Mouse (Mus musculus) neural tube, embryonic 10.5 days (tissue): Measurements from ENCODE around the gene Gpsm2.
A peak's percentile ranks its signal among the peaks of the same experiment; 100 is the strongest.
"Not testable (repeated sequence)": the region's sequence is repeated elsewhere in the genome, so short reads cannot be mapped to it uniquely, and the experiment has no call there.

Experiments
- DNase-seq: peaks from one replicate; pipeline ENCODE4 v3.0.0-alpha.2; 2017; ENCODE audit warnings: low spot score; ENCODE audit errors: extremely low spot score

The Gpsm2 gene

DNA sequence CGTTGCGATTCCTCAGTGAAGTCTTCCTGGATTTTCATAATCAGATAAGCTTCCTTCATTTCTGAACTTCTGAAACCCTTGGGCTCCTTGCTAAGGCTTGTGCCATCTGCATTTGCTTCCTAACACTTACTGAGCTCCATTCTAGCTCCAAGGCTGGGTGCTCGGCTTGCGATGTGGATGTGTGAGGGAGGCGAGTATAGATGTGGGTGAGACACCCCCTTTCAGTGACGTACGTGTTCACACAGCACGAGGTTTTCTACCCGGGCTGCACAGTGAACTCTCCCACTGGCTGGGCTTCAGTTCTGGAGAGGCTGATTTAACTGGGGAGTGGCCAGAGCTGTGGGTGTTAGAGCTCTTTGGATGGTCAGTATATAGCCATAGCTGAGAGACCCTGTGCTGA is 63.5 kb downstream of the Gpsm2 start:
- no peak for DNase-seq

DNA sequence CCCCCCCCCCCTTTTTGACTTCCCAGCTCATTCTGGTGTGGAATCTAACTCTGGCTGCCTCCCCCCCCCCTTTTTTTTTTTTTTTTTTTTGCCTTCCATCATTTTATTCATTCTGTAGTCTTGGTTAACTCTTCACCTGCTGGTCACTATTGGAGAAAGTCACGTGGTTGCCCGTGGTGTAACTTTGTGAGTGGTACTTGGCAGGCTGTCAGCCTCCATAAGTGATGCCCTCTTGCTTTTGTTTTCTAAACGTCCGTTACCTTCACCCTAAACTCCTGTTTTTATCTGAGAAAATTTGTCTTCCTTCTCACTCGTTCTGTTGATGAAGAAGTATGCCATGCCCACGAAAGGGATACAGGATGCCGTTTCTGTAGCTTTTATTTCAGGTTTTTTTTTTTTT is 66.6 kb downstream of the Gpsm2 start:
- no peak for DNase-seq

DNA sequence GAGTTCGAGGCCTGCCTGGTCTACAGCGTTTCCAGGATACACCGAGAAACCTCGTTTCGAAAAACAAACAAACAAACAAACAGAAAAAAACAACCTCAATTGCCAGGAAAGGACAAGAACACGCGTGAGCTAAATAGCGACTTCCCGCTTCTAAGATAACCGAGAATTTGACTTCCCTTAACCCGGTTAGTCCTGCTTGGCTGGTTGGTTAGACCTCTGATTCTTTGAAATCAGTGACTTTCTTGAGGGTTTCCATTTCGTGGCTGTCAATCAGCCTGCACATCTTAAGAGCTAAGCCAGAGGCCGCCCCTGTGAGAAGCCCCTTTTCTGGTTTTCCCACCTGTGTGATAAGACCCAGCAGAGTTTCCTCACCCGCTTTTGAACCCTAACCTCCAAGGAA is 67.5 kb downstream of the Gpsm2 start:
- DNase-seq = peak; percentile 23

DNA sequence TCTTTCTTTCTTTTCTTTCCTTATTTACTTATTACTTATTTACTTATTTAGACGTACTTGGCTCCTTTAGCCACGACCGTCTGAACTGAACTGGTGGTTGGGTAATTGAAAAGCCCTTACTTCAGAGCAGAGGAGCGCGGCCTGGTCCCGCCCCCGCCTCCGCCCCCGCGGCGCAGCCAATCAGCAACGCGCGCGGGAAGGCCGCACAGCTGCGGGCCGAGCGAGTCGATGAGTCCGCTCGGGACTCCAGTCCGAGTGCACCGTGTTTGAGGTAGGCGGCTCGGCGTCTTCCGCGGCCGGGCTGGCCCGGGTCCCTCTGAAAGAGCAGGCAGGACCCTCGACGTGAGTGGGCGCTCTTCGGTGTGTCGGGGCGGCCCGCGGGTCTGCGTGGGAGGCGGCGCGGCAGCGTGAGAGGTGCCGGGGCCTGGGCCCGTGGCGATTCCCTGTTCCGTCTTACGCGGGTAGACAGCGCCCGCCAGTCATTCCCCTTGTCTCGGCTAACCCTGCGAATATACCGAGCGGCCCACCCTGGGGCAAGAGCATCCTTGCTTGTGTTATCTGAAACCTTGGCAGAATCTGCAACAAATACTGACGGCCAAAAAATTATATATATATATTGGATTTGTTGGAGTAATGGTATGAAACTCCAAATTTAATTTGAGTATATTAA is 68.3 kb downstream of the Gpsm2 start, which contains the start of gene Clcc1:
Clcc1 (plus strand) TSS at position 204 of the 670 bp plus-strand sequence.
- DNase-seq = peak; percentile 97

DNA sequence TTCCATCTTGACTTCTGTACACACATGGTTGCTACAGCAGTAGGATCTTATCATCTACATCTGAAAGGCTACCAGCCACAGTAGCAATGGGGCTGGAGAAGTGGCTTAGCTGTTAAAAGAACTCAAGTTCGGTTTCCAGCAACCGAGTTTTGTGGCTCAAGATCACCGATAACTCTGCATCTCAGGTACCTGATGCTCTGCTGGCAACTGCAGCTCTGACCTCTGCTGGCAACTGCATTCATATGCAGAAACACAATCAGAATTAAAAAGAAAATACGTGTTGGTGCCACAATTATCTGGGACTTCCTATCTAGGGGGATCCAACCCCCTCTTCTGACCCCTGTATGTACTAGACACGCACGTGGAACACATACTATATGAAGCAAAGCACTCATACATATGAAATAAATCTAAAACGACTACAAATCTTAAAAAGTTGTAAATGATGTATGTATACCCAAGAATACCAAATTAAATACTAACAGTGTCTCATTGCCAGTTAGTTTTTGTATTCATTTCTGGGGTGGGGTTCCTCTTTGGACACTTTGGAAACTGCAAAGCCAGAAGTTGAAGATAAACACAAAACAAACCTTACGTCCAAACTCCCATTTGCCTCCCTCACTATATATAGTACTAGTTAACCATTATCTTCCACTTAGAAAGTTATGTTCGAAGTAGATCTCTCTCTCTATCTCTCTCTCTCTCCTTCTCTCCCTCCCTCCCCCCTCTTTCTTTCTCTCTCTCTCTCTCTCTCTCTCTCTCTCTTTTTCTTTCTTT is 69.1 kb downstream of the Gpsm2 start:
- no peak for DNase-seq

DNA sequence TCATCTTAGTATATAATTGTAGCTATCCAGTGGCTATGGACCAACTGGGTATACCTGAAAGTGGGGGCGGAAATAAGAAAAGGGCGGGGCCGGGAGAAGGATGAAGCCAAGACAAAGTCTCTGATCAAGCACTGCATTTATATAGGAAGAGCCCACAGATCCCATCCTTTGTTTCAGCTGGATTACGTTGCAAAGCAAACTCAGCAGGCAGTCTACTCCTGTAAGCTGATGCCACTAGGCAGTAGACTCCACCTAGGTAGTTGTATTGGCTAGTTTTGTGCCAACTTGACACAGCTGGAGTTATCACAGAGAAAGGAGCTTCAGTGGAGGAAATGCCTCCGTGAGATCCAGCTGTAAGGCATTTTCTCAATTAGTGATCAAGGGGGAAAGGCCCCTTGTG is 74.4 kb downstream of the Gpsm2 start:
- DNase-seq = not testable (repeated sequence)

DNA sequence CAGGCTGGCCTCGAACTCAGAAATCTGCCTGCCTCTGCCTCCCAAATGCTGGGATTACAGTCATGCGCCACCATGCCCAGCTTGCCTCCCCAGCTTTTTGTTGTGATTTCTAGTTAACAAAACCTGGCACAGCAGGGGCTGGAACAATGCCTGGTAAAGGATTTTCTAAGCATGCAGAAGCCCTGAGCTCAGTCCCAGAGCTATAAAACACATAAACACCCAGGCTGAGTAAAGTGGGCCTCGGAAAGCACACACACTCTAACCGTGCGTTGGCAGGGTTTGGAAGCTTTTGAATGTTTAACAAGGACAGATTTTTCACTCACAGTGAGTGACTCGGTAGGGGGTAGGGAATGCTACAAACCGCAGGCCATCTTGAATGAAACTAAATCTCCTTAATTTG is 76.1 kb downstream of the Gpsm2 start:
- no peak for DNase-seq

DNA sequence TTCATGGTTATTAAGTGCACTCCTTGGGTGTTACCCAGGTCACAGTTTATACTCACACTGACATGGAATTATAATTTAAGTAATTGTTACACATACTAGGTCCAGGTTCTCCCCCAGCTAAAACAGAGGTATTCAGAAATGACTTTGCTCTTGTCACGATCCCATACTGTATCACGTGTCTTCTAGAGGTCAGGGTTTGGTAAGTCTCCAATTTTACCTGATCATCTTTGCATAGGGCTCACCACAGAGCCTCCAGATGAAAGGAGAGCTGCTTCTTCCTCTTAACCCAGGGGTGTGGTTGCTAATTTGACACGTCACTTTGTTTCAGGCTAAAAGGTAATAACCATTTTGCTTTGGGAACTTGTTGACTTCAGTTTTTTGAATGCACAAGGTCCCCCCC is 77.3 kb downstream of the Gpsm2 start:
- no peak for DNase-seq

DNA sequence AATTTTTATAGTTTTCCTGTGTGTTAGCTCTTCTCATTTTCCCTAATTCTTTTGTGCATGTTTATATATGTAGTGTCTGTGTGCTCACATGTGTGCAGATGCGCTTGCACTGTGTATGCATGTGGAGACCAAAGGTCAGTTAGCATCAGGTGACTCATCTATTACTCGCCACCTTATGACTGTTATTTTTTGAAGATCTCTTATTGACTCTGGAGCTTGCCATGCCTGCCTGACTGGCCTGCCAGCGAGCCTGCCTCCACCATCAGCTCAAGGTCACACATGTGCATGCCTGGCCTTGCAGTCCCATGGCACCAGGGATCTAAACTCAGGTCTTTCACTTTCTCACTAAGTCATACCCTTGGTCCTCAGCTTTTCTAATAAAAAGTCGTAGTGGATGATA is 81.1 kb downstream of the Gpsm2 start:
- no peak for DNase-seq

DNA sequence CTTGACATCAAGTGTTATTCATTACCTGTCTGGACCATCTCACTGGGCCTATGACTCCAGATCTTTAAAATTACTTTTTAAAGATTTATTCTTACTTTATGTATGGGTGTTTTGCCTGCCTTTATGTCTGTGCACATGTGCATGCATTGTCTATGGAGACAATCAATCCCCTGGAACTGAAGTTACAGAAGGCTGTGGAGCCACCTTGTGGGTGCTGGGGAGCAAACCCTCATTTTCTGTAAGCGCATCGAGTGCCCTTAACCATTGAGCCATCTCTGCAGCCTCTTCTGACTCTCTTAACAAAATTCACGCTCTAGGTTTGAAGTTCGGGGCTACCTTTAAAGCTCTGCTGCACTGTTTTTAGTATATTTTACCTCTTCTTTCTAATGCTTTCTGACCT is 82.7 kb downstream of the Gpsm2 start:
- no peak for DNase-seq

DNA sequence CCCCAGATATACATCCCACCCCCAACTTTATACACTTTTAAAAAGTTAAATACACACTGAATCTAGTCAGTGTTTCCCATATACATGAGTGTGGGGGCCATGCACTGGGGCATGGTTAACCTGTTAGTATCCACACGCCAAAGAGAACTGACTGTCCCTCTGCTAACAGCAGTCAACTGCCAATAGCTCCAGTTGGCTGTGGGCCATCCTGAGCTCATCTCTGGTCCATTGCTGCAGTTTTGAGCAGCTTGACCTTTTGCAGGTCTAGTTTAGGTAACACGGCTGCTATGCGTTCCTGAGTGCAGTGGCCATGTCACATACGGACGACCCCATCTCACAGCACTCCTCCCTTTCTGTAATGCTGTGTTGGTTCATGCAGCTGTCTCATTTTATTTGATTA is 87.3 kb downstream of the Gpsm2 start:
- no peak for DNase-seq
